ENCODE assay signal across 8 mouse cellular contexts in the genomic region with DNA sequence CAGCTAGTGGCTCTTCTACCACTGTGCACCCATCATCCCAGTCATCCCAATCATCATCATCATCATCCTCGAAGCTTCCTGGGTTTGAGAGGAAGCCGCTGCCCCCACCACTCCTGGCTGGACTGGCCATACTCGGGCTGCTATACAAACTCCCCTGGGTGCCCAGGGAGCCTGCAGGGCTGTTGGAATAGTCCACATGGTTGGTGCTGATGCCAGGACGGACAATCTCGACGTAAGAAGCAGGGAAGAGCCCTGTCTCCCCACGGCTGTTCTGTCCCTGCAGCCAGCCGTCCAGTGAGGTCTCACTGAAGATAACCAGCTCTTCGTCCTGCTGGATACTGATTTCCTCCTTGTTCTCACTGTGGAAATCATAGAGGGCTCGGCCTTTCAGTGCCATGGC. TPM values are rescaled to one million over a fixed set of nuclear protein-coding genes. Genes with fewer than 3 reads are reported as not detected.
DNase-seq lines count a peak whose midpoint lies in the region; ATAC-seq lines count a peak whose summit lies in the region.

No protein-coding gene starts in this region.

- H3K4me2 ChIP-seq in kidney, embryonic 16.5 days (replicated peaks; ENCODE audit: low read depth, low read length), result peak overlapping the region; percentile 90
- peak overlapping the region; percentile 90 for H3K4me2 ChIP-seq in intestine, embryonic 15.5 days (replicated peaks)
- peak overlapping the region; percentile 97 for H3K4me2 ChIP-seq in midbrain, embryonic 16.5 days (ENCODE audit: low read length)

- peak overlapping the region; percentile 98; the same call in 1 of the 2 replicates for H3K27ac ChIP-seq in kidney, embryonic 16.5 days (ENCODE audit: low read length)
- peak overlapping the region; percentile 95; the same call in 1 of the 2 replicates for H3K27ac ChIP-seq in forebrain, embryonic 10.5 days
- H3K27ac ChIP-seq in intestine, embryonic 15.5 days, result no peak overlapping the region
- no peak overlapping the region for H3K27ac ChIP-seq in midbrain, embryonic 16.5 days (ENCODE audit: low read length)

- peak overlapping the region; percentile 76 for H3K9ac ChIP-seq in kidney, embryonic 16.5 days (replicated peaks; ENCODE audit: low read length)
- peak overlapping the region; percentile 86; the same call in 1 of the 2 replicates for H3K9ac ChIP-seq in intestine, embryonic 15.5 days
- H3K9ac ChIP-seq in midbrain, embryonic 16.5 days (ENCODE audit: low read depth, low read length), result no peak overlapping the region

- peaks cover 6% of the 10 kb centered on the region; the same call in 1 of the 2 replicates for H3K9me3 ChIP-seq in kidney, embryonic 16.5 days (ENCODE audit: low read length)
- peaks cover 8% of the 10 kb centered on the region; the same call in 1 of the 2 replicates for H3K9me3 ChIP-seq in forebrain, embryonic 10.5 days
- no peaks in the 10 kb centered on the region for H3K9me3 ChIP-seq in intestine, embryonic 15.5 days
- no peaks in the 10 kb centered on the region for H3K9me3 ChIP-seq in midbrain, embryonic 16.5 days (replicated peaks; ENCODE audit: control insufficient read depth, low read length, poor library complexity, severe bottlenecking)

- ATAC-seq in kidney, embryonic 16.5 days (ENCODE audit: low FRiP score, low TSS enrichment), result no peak
- no peak for ATAC-seq in intestine, embryonic 15.5 days
- ATAC-seq in midbrain, embryonic 16.5 days, result no peak

- H3K4me3 ChIP-seq in kidney, embryonic 16.5 days (ENCODE audit: low read length), result peak overlapping the region; percentile 71
- peak overlapping the region; percentile 76 for H3K4me3 ChIP-seq in forebrain, embryonic 10.5 days
- H3K4me3 ChIP-seq in intestine, embryonic 15.5 days (replicated peaks), result peak overlapping the region; percentile 73; the same call in 1 of the 2 replicates
- no peak overlapping the region for H3K4me3 ChIP-seq in midbrain, embryonic 16.5 days (ENCODE audit: low read depth, low read length)

- no peak for DNase-seq in kidney, adult 18-20 months
- DNase-seq in forebrain, embryonic 10.5 days (ENCODE audit: extremely low spot score, low spot score), result no peak
- DNase-seq in left cerebral cortex, postnatal 4 days, result no peak
- no peak for DNase-seq in adrenal gland, adult 2 months
- DNase-seq in thymus, postnatal 4 days, result no peak

- 76% methylated on average over 10 of the region's 10 CpGs for WGBS in kidney, embryonic 16.5 days
- 80% methylated on average over 10 of the region's 10 CpGs for WGBS in forebrain, embryonic 10.5 days
- 76% methylated on average over 10 of the region's 10 CpGs for WGBS in intestine, embryonic 15.5 days
- 80% methylated on average over 10 of the region's 10 CpGs for WGBS in midbrain, embryonic 16.5 days

- intact Hi-C loops in left cerebral cortex, postnatal 4 days (cut with DNase I), result no loop called here

- H3K36me3 ChIP-seq in kidney, embryonic 16.5 days (ENCODE audit: insufficient read depth, low read length), result peaks cover 10% of the 10 kb centered on the region
- H3K36me3 ChIP-seq in forebrain, embryonic 10.5 days (replicated peaks), result peaks cover 49% of the 10 kb centered on the region
- peaks cover 9% of the 10 kb centered on the region for H3K36me3 ChIP-seq in intestine, embryonic 15.5 days
- H3K36me3 ChIP-seq in midbrain, embryonic 16.5 days (ENCODE audit: control insufficient read depth, insufficient read depth, low read length), result no peaks in the 10 kb centered on the region

- H3K4me1 ChIP-seq in kidney, embryonic 16.5 days (ENCODE audit: insufficient read depth, low read length), result peaks cover 51% of the 10 kb centered on the region
- H3K4me1 ChIP-seq in forebrain, embryonic 10.5 days, result peaks cover 56% of the 10 kb centered on the region
- H3K4me1 ChIP-seq in intestine, embryonic 15.5 days (replicated peaks), result peaks cover 41% of the 10 kb centered on the region
- peaks cover 17% of the 10 kb centered on the region for H3K4me1 ChIP-seq in midbrain, embryonic 16.5 days (ENCODE audit: control insufficient read depth, insufficient read depth, low read length)

- H3K27me3 ChIP-seq in kidney, embryonic 16.5 days (ENCODE audit: insufficient read depth, low read length), result no peaks in the 10 kb centered on the region
- peaks cover 8% of the 10 kb centered on the region for H3K27me3 ChIP-seq in forebrain, embryonic 10.5 days (ENCODE audit: poor library complexity, severe bottlenecking)
- H3K27me3 ChIP-seq in intestine, embryonic 15.5 days (replicated peaks), result no peaks in the 10 kb centered on the region
- peaks cover 11% of the 10 kb centered on the region for H3K27me3 ChIP-seq in midbrain, embryonic 16.5 days (ENCODE audit: control insufficient read depth, insufficient read depth, low read depth, low read length)

RNA-seq across cellular contexts. Expression of gene Snx33, which starts 1.8 kb away (rescaled TPM):
- polyA plus RNA-seq in kidney, embryonic 16.5 days (2015; fragmentation: Nextera tagmentation; extraction: Ambion mirVana), result 11.9 and 12.3 TPM in 2 replicates
- 8.6 and 9.9 TPM in 2 replicates for polyA plus RNA-seq in forebrain, embryonic 10.5 days (2016; fragmentation: Nextera tagmentation; extraction: Ambion mirVana)
- polyA plus RNA-seq in intestine, embryonic 15.5 days (2015; fragmentation: Nextera tagmentation; extraction: Ambion mirVana), result 6.2 and 6.3 TPM in 2 replicates
- 2.2 and 2.7 TPM in 2 replicates for polyA plus RNA-seq in midbrain, embryonic 16.5 days (2015; fragmentation: Nextera tagmentation; extraction: Ambion mirVana)
- total RNA-seq in left cerebral cortex, postnatal 4 days (2021), result 1 to 10 TPM; 3.1 to 3.8 TPM
- total RNA-seq in adrenal gland, adult 2 months (2021), result 10 to 100 TPM; 18.4 to 33.8 TPM
- 13.0 and 15.0 TPM in 2 replicates for polyA plus RNA-seq in adrenal gland, adult 2 months (2012; rRNA removed)

RNA-seq across cellular contexts. Expression of gene Imp3, which starts 10.9 kb away (rescaled TPM):
- polyA plus RNA-seq in kidney, embryonic 16.5 days (2015; fragmentation: Nextera tagmentation; extraction: Ambion mirVana), result 89.7 and 92.6 TPM in 2 replicates
- polyA plus RNA-seq in forebrain, embryonic 10.5 days (2016; fragmentation: Nextera tagmentation; extraction: Ambion mirVana), result 62.6 and 72.1 TPM in 2 replicates
- 71.2 and 74.5 TPM in 2 replicates for polyA plus RNA-seq in intestine, embryonic 15.5 days (2015; fragmentation: Nextera tagmentation; extraction: Ambion mirVana)
- polyA plus RNA-seq in midbrain, embryonic 16.5 days (2015; fragmentation: Nextera tagmentation; extraction: Ambion mirVana), result 66.9 and 72.9 TPM in 2 replicates
- 10 to 100 TPM; 52.1 to 53.0 TPM for total RNA-seq in left cerebral cortex, postnatal 4 days (2021)
- total RNA-seq in adrenal gland, adult 2 months (2021), result 100 to 1,000 TPM in 1 of 2 experiments, 10 to 100 TPM in 1; 68.3 to 104 TPM
- 445 and 458 TPM in 2 replicates for polyA plus RNA-seq in adrenal gland, adult 2 months (2012; rRNA removed)

RNA-seq across cellular contexts. Expression of gene Snupn, which starts 24.3 kb away (rescaled TPM):
- polyA plus RNA-seq in kidney, embryonic 16.5 days (2015; fragmentation: Nextera tagmentation; extraction: Ambion mirVana), result 27.2 and 29.4 TPM in 2 replicates
- polyA plus RNA-seq in forebrain, embryonic 10.5 days (2016; fragmentation: Nextera tagmentation; extraction: Ambion mirVana), result 28.9 and 29.3 TPM in 2 replicates
- polyA plus RNA-seq in intestine, embryonic 15.5 days (2015; fragmentation: Nextera tagmentation; extraction: Ambion mirVana), result 13.2 and 13.3 TPM in 2 replicates
- polyA plus RNA-seq in midbrain, embryonic 16.5 days (2015; fragmentation: Nextera tagmentation; extraction: Ambion mirVana), result 27.2 and 32.0 TPM in 2 replicates
- total RNA-seq in left cerebral cortex, postnatal 4 days (2021), result 10 to 100 TPM; 16.7 to 16.9 TPM
- total RNA-seq in adrenal gland, adult 2 months (2021), result 10 to 100 TPM; 12.0 to 14.3 TPM
- polyA plus RNA-seq in adrenal gland, adult 2 months (2012; rRNA removed), result 4.0 and 5.8 TPM in 2 replicates

Comparison
In these comparisons a context has a peak if more than half of its experiments do, and no peak if none do; other contexts are left out.
1. H3K27ac ChIP-seq: peak in kidney, embryonic 16.5 days (single experiment) and forebrain, embryonic 10.5 days (single experiment); none in intestine, embryonic 15.5 days (single experiment) and midbrain, embryonic 16.5 days (single experiment).
2. Peak in every context shown above with its lines, with median percentiles within 50 percentile points of each other: H3K4me2 ChIP-seq.